Mouse (Mus musculus): ENCODE measurements around the gene Mapk11.
A peak's percentile ranks its signal among the peaks of the same experiment; 100 is the strongest.

Gene Mapk11

DNA sequence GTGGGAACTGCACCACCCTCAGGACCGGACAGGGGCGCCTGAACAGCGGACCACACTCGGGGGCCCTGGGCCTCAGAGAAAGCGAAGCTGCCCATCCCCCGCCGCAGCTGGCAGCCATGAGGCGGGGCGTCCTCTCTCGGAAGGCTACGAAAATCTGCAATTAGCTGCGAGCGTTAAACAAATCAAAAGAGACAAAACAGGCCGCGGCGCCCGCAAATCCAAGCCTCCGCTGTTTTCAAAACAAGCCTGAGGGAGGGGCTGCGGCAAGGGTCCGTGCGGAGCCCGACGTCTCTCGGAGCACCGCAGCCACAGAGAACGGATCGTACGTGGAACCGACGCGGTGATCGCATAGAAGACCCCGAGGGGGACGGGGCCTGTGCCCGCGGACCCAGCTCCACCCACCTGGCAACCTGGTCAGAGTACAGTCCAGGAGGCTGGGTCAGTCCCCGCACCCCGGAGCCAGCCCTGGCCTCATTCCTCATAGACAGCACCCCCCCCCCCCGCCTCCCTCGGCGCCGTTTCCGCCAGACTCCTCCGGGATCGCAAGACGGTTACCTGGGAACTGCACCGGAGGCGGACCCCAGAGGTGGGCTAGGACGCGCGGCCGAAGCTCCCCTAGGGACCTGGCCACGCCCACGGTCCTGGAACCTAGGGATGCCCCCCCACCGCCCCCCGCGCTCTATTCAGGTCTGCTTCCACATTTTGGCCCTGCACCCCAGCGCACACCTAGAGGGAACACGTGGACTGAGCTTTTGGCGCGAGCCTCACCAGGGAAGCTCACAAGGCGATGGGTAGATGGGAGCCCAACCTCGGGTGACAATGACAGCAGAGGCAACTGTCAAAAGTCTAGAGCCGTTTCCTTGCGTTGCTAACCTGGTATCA is 23.8 kb upstream of the Mapk11 start:
- peak; percentile 29 for DNase-seq

DNA sequence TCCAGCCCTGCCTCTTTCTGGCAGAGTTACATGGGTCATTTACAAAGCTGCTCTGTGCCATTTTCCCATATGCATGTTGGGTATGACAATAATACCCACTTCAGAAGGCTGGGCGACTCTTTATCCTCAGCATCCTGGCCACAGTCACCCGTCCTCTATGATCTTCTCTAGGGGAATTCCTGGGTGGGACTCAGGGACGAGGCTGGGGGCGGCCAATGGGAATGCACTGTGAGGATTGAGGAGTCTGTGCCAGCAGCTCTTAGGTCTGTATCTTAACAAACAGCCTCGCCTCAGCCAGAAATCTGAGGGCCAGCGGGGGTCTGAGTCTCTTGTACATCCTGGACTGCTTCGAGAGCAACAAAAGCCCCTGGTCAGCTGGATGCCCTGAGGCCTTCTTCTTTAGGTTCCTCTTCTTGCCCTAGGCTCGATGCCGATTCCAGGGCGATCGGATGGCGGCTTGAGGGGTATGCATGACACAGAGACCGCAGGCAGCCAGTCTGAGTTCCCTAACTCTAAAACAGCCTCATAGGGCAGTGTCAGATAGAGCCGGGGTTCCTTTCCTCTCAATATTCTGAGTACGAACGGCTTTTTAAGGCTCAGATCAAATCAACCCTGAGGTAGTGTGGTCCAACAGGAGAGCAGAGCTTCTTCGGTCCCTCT is 23.0 kb upstream of the Mapk11 start:
- DNase-seq = no peak

DNA sequence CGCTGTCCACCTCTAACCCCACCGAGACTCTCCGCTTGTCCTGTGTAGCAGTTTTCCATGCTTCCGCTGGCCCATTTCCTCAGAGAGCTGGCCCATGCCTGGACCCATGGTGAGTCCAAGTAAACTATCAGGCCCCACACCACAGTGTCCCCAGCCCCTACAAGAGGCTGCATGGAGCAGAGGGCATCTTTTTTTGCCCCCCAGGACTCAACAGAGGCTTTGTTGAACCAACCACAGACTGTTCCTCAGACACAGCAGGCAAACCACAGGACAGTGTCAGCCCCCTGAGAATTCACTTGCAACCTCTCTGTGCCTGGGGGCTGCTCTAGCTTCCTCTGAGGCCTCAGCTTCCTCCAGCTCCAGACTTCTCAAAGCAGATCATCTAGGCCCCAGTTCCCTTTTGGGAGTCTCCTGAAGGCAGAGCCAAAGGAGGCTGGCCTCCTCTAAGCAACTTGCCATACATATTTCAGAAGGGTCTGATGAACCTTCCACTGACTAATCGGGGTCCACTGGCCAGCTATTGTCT is 22.2 kb upstream of the Mapk11 start:
- DNase-seq = no peak

DNA sequence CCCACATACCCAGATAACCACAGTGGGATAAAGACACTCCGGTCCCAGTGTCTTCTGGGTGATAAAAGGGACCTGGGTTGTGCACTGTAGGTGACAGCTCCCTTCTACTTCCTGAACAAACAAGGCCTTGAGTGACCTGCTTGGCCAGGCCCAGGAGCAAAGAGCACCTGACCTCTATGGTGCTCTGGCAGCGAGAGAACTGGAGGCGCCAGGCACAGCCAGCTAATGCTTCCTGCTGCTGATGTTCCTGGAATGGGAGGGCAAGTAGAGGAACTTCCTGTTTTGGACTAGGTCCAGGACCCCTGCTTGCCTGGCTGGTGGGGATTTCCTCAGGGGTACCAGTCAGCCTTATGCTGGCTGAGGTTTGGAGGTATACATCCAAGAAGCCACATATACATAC is 20.7 kb upstream of the Mapk11 start:
- no peak for DNase-seq

DNA sequence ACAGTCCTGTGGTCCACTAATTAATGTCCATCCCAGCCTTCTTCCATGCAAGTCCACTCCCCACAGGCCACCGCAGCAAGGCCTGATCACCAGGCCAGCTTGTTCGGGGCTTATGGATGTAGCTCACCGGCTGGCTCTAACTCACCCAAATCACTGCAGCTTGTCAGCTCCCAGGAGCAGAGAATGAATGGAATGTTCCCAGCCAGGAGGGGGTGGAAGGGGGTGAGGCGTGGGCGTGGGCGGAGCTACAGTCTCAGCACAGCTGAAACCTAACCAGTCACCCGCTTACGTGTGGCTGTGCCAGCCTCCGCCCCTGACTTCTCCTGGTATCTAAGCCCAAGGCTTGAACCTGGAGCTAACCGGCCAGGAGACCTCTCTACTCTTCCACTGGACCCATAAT is 20.0 kb upstream of the Mapk11 start:
- DNase-seq = no peak

DNA sequence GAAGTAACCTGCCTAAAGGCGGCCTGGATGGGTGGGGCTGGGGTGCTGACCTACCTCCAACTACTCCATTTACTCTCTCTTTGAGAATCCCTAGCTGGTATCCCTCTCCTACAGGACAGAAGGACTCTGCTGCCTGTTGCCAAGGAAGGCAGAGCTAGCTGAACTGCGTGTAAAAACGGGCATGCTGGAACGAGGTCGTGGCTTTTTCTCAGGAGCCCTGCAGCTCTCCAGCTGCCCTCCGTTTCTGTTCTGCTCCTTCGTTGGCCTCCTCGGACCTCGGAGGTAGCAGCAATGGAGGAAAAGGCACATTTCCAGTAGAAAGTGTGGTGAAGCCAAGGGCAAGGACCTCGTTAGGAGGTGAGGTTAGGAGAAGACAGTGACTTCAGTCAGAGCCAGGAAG is 19.5 kb upstream of the Mapk11 start:
- DNase-seq = no peak

DNA sequence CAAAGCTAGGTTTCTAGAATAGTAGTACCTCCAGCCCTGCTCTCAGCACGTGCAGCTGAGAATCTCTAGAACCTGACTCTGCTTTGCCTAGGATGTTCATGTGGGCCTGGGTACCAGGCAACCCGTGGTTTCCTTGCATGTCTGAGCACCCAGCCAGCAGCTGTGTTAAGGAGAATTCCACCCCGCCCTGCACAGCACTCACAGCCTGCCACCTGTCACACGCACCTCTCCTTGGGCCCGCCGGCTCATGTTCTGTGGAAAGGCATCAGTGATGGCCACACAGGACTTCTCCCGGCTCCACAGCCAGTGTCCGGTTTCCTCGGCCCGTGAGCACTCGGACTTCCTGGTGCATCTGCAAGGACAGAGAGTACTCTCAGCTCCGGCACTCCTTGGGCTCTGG is 16.1 kb upstream of the Mapk11 start:
- DNase-seq = no peak

DNA sequence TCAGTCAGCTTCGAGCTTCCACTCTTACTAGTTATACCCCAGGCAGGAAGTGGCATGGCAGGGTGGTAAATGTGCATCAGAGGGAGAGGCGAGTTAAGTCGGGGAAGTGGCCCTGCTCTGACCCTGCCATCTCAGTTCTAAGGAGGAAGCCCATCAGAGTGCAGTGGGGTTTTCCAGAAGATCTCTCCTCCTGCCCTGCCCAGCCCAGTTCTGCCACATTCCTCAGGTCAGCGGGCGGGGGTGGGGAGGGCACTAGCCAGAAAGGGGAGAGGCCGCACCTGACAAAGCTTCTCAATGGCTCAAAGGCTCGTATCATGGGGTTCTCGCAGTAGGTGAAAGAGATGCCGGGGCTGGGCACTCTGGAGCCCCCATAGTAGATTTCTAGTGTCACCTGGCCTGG is 12.0 kb upstream of the Mapk11 start:
- DNase-seq = no peak

DNA sequence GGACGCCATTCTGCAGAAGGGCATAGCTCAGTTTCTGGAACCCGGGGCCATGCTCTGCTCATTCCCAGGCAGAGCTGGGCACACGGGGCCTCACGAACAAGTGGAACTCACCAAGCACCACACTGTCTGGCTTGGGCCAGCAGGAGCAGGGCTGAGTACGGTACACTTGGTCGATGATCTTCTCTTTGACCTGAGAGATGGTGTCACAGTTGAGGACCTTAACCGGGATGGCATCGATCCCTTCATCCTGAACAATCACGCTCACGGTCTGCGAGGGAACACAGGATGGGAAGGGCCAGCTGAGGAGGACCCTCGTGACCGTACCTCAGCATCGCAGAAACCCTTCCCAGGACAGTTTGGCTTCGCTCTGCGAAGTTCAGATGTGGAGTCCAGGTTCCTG is 9.1 kb upstream of the Mapk11 start:
- DNase-seq = no peak

DNA sequence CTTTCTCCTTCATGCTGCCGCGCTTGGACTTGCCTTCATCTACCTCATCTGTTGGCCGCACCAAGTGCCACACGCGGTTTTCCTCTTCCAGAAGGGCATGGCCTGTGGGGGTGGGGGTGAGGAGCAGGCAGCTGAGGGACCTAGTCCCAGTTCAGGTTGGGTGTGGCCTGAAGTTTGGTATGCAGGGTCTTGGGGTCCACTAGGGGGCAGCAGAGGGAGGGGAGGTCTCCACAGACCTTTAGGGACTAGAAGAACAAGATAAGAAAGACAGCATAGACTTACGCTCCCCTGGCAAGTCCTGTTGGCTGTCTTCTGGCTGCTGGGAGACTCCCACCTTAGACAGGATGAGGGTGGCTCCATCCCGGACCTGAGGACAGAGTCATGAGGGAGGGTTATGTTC is 8.5 kb upstream of the Mapk11 start:
- peak; percentile 82 for DNase-seq

DNA sequence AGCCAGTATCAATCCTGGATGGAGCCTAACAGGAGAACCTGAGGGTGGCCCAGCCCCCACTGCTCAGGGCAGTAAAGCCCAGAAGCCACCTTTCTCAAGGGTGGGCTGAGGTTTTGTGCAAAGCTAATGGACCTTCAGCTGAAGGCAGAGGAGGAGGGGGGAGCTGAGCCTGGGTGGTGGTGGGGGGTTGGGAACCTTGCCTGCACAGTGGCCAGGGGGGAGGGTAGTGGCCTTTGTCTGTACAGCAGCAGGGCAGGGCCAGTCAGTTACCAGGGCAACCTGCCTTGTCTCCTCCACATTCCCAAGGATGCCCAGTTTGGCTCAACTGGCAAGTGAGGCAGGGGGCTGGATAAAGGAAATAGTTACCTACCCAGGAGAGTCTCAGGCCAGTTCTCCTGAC is 2.9 kb upstream of the Mapk11 start:
- no peak for DNase-seq

DNA sequence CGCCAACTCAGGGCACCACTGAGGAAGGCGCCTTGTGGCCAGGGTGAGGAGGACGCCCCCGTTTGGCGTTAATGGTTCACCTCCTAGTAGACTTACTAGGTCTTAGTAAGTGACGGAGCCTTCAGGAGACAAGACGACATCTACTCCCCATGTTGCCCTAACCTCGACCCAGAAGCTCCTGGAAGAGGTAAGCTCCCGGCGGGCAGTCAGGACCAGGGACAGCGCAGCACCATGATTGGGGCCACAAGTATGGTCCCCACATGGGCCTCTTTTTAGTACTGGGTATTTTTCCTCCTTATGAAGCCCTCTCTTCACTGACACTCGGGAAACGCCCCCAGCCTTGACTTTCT is 588 bp upstream of the Mapk11 start:
- DNase-seq = peak; percentile 59

DNA sequence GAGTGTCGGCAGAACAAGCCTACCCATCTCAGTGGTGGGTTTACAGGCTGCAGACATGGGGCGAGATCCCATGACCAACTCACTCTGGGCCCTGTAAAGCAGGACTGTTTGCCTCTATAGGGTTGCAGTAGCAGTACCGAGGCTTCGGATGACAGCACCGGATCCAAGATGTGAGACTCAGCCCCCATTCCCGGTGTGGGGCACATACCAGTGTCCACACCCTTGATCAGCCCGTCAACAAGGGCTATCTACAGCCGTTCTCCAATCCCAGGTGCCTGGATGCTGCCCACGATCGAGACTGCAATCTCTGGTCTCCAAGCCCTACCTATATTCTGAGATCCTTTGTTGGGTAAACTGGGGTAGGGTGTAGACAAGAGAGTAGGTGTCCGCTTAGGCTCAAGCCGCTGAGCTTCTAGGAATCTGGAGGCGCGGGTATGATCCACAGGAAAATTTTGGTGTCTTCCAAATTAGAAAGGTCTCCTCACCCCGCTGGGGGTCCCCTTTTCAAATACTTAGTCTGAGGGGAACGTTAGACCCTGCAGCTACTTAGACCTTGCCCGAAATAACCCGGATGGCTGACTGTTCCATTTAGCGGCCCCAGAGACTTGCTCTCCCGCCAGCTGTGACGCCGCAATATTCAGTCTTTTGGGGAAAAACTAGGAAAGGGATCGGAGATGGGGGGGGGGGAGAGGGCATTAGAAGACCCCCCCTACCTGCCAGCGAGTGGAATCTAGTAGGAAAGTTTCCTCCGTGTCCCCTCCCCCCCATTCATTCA is 745 bp downstream of the Mapk11 start:
- no peak for DNase-seq

DNA sequence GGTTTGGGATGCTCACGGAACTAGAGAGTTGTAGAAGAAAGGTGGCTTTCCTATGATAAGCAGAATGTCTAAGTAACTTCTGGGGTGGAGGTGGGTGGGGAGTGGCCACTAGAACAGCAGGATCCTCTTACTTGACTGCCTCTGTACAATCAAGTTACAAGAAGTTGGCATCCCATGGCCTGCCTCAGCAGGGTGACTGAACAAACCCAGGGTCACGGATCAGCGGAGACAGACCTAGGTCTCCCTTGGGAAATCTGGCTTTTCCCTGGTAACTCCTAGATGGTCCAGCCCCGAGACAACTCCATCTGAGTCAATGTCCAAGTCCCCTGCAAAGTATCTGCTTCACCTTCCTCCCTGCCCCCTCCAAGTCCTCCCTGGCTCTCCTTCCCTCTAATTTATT is 1.5 kb downstream of the Mapk11 start:
- DNase-seq = no peak

DNA sequence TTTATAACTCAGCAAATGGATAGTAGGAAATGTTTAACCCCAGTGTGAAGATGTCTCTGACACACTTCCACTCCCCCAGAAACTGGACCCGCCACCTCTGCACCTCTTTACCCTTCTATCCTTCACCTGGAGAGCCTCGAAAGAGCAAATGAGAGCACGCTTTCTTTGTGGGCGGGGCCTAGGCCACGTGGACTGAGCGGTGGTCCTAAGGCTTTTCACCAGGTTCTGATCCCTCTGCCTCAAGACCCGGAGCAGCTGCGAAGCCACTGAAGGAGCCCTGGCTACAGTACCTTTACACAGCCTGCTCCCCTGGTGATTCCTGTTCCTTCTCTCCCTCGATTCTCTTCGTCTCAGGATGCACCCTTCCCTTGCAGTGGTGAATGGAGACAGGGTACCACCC is 2.0 kb downstream of the Mapk11 start:
- no peak for DNase-seq

DNA sequence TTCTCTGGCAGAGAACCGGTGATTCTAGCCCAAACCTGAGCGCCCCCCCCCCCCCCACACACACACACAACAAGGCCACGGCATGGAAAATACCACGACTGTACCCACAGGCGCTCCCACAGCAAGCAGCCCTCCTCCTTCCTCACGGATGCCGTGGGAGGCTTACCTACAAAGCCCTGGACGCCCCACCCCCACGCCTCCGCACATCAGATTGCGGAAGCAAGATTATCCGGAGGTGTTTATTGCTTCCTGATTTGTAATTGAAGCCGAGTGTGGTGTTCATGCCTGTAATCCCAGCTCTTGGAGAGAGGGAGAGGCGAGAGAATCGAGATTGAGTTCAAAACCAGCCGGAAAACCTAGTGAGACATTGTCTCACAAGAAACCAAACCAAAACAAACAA is 2.4 kb downstream of the Mapk11 start:
- peak; percentile 81 for DNase-seq

DNA sequence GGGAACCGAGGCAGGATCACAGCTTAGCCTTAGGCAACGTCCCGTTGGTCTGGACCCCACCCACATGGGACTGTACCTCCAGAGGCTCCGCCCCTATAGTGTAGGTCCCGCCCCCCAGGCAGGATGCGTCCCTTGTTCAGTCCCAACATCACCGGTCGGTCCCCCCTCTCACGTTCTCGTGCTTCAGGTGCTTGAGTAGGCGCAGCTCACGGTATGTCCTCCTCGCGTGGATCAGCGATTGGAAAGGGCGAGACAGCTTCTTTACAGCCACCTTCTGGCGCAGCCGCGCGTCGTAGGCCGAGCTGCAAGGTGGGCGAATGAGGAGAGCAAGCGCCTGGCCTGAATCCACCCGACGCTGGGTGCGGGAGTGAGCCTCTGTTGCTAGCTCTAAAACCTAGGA is 2.9 kb downstream of the Mapk11 start:
- DNase-seq = peak; percentile 73

DNA sequence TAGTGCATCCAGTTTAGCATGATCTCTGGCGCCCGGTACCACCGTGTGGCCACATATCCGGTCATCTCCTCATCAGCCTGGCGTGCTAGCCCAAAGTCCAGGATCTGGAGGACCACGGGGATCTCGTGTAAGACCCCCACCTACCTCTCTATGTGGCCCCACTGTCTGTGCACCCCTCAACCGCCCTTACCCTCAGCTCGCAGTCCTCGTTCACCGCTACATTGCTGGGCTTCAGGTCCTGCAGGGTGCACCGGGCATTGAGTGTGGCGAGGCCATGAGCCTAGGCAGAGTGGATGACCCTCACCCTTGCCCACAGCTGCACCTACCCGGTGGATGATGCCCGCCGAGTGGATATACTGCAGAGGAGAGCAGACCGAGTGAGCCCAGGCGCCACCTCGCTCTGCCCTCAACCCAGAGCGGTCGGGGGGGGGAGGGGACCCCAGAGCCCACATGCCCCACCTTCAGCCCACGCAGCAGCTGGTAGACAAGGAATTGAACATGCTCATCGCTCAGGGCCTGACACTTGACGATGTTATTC is 3.5 kb downstream of the Mapk11 start:
- no peak for DNase-seq

DNA sequence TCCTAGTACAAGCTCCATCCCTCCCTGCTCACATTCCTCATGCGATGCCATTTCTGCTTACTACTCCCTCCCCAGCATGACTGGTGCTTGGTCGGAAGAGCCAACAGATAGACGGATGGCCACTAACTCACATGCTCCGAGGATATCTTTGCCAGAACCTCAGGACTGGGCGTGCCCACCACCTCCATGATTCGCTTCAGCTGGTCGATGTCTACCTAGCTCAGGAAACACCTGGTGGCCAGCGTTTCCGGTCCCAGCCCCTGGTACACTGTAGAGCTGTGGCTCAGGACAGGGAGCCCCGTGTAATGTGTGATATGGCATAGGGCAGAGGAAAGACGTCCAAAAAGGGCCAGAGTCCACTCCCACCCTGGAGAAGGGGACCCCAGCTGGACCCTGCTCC is 4.5 kb downstream of the Mapk11 start:
- DNase-seq = no peak

DNA sequence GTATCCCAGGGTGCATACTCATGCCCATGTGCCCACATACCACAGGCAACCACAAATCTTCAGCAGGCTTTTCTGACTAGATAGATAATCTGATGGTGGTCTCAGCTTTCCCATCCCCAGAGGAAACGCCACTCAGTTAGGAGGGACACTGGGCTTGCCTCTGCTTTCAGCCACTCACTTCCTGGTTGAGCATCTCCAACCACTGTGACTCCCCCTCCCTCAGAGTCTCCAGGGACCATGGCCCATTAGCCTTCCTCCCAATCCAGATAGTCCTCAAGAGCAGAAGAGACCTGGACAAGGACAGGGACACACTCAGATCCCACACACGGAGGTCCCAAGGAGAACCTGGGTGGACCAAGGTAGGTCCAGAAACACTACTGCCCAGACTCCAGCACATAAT is 6.3 kb downstream of the Mapk11 start:
- DNase-seq = no peak

DNA sequence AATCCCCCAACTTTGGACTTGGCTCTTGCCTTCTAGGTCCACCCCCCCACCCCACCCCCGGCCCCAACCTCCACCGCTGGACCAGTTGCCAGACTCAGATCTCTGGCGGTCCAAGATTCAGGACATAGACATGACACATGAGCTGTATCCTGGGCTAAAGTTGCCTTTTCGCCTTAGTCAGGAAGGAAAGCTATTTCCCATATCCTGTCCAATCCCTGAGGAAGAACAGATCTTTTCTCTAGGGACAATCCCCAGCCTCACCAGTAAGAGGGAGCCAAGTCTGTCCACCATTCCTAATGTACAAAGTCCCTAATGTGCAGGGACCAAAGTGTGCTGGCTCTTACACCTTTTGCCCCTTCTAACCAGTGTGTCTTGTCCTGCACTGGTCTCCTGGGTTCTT is 7.5 kb downstream of the Mapk11 start:
- DNase-seq = no peak

DNA sequence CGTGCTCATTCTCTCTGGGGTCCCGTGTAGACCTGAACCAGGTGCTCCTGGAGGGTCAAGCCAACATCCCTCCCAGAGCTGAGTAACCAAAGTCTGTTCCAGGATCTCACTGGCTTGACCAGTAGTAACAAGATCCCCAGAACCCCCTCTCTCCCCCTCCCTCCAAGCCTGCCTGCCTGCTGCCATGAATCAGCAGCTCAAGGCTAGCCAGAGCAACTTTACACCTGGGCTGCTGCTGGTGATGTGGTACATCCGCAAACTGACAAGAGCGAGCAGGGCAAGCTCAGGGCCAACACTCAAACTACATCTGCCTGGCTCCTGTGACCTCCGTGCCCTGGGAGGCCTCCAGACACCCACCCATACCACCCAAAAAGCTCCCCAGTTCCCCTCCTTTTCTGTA is 8.0 kb downstream of the Mapk11 start:
- DNase-seq = no peak

DNA sequence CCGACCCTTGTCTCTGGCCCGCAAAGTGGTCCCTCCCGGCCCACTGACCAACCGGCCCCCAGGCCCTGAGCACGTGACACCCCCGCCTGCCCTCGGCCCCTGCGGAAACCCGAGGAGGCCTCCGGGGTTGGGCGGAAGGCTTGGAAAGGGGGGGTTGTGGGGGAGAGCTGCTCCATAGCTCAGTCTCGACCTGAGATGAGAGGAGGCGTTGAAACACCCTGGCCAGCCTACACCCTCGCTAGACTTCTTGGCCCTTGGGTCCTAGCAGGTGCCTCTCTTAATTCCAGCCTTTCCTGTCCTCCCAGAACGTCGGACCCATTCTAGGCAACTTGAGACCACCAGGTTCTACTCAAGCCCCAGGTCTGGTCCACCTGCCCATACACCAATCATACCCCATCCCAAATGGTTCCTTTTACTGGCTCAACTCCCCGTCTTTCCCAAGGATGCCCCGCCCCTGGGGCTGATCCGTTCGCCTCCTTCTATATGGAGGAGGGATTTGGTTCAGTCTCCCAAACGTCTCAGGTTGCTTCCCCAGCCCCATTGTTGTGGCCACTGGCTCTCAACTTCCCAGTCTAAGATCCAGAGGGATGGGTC is 8.7 kb downstream of the Mapk11 start, which contains the start of gene Mapk12:
Mapk12 (minus strand) TSS at position 45 of the 594 bp plus-strand sequence.
- DNase-seq = no peak
